17 mouse cellular contexts compared by ENCODE assay signal in genomic region chr1:182574666-182575049, GRCm38 (mm10). TPM values are rescaled to one million over a fixed set of nuclear protein-coding genes. Genes with fewer than 3 reads are reported as not detected.
A peak's percentile ranks its signal among the peaks of the same experiment; 100 is the strongest.
DNase-seq lines count a peak whose midpoint lies in the region; ATAC-seq and TF ChIP-seq lines count a peak whose summit lies in the region.
"Had no signal": no experiment of that assay in that cellular context is flagged by ENCODE, and none has a peak within 500 bp of the region (broad histone marks: within the 10 kb centered on the region; RNA-seq: fewer than 3 reads in every experiment).

No protein-coding gene starts in this region.

- TF ChIP-seq CTCF in forebrain, postnatal 0 days (IDR thresholded peaks at IDR 0.05; ENCODE audit: low read depth) = no peak

- 25% methylated on average over 4 of the region's 4 CpGs for WGBS in forebrain, embryonic 11.5 days
- 16% methylated on average over 4 of the region's 4 CpGs for WGBS in forebrain, postnatal 0 days
- WGBS in intestine, embryonic 15.5 days = 48% methylated on average over 4 of the region's 4 CpGs
- WGBS in midbrain, embryonic 16.5 days = 27% methylated on average over 4 of the region's 4 CpGs

- H3K27ac ChIP-seq in forebrain, embryonic 11.5 days (ENCODE audit: low read depth, low read length) = peak overlapping the region; percentile 63
- no peak overlapping the region for H3K27ac ChIP-seq in forebrain, postnatal 0 days (ENCODE audit: low read depth, low read length)
- H3K27ac ChIP-seq in intestine, embryonic 15.5 days = no peak overlapping the region
- H3K27ac ChIP-seq in midbrain, embryonic 16.5 days (ENCODE audit: low read length) = peak overlapping the region; percentile 58
- H3K27ac ChIP-seq: limb, embryonic 15.5 days; neural tube, embryonic 12.5 days had no signal

- no peak overlapping the region for H3K4me3 ChIP-seq in forebrain, embryonic 11.5 days (ENCODE audit: low read depth, low read length)
- no peak overlapping the region for H3K4me3 ChIP-seq in forebrain, postnatal 0 days (ENCODE audit: low read depth, low read length)
- H3K4me3 ChIP-seq in intestine, embryonic 15.5 days (replicated peaks) = no peak overlapping the region
- H3K4me3 ChIP-seq in midbrain, embryonic 16.5 days (ENCODE audit: low read depth, low read length) = no peak overlapping the region
- H3K4me3 ChIP-seq: limb, embryonic 15.5 days; neural tube, embryonic 12.5 days had no signal

- ATAC-seq in forebrain, embryonic 11.5 days (replicated peaks; ENCODE audit: low FRiP score) = 0 out of 2 replicates have a peak, but pooled peaks have one; percentile 1
- no peak for ATAC-seq in forebrain, postnatal 0 days
- peak; percentile 83 for ATAC-seq in intestine, embryonic 15.5 days
- 0 out of 2 replicates have a peak, but pooled peaks have one; percentile 4 for ATAC-seq in midbrain, embryonic 16.5 days

- no peak overlapping the region for H3K9ac ChIP-seq in forebrain, embryonic 11.5 days (ENCODE audit: low read length)
- no peak overlapping the region for H3K9ac ChIP-seq in forebrain, postnatal 0 days
- H3K9ac ChIP-seq in intestine, embryonic 15.5 days = no peak overlapping the region
- no peak overlapping the region for H3K9ac ChIP-seq in midbrain, embryonic 16.5 days (ENCODE audit: low read depth, low read length)
- H3K9ac ChIP-seq: limb, embryonic 15.5 days; neural tube, embryonic 12.5 days had no signal

- H3K36me3 ChIP-seq in forebrain, embryonic 11.5 days (ENCODE audit: control insufficient read depth, insufficient read depth, low read length) = no peaks in the 10 kb centered on the region
- H3K36me3 ChIP-seq in forebrain, postnatal 0 days (ENCODE audit: insufficient read depth) = no peaks in the 10 kb centered on the region
- no peaks in the 10 kb centered on the region for H3K36me3 ChIP-seq in intestine, embryonic 15.5 days
- H3K36me3 ChIP-seq in midbrain, embryonic 16.5 days (ENCODE audit: control insufficient read depth, insufficient read depth, low read length) = no peaks in the 10 kb centered on the region
- H3K36me3 ChIP-seq: limb, embryonic 15.5 days; neural tube, embryonic 12.5 days had no signal

- peaks cover 34% of the 10 kb centered on the region for H3K27me3 ChIP-seq in forebrain, embryonic 11.5 days (ENCODE audit: control insufficient read depth, insufficient read depth, low read length)
- H3K27me3 ChIP-seq in forebrain, postnatal 0 days (ENCODE audit: insufficient read depth, low read length) = no peaks in the 10 kb centered on the region
- no peaks in the 10 kb centered on the region for H3K27me3 ChIP-seq in intestine, embryonic 15.5 days (replicated peaks)
- no peaks in the 10 kb centered on the region for H3K27me3 ChIP-seq in midbrain, embryonic 16.5 days (ENCODE audit: control insufficient read depth, insufficient read depth, low read depth, low read length)
- H3K27me3 ChIP-seq: limb, embryonic 15.5 days had no signal

- DNase-seq in forebrain, embryonic 11.5 days (ENCODE audit: low spot score) = no peak
- DNase-seq in forebrain, postnatal 0 days = no peak
- peak; percentile 56 for DNase-seq in lung, postnatal 10 days
- no peak for DNase-seq in ovary, adult 18-20 months (ENCODE audit: low spot score)
- no peak for DNase-seq in heart, adult 11 months
- no peak for DNase-seq in adipocyte (ENCODE audit: low spot score)
- DNase-seq: adrenal gland, adult 8-10 months; gastrocnemius, postnatal 10 days; kidney, postnatal 14 days; thymus, postnatal 36 days had no signal

- no peaks in the 10 kb centered on the region for H3K9me3 ChIP-seq in forebrain, embryonic 11.5 days (ENCODE audit: control insufficient read depth, low read length)
- no peaks in the 10 kb centered on the region for H3K9me3 ChIP-seq in forebrain, postnatal 0 days (ENCODE audit: low read length)
- no peaks in the 10 kb centered on the region for H3K9me3 ChIP-seq in intestine, embryonic 15.5 days
- no peaks in the 10 kb centered on the region for H3K9me3 ChIP-seq in midbrain, embryonic 16.5 days (replicated peaks; ENCODE audit: control insufficient read depth, low read length, poor library complexity, severe bottlenecking)
- H3K9me3 ChIP-seq: limb, embryonic 15.5 days; neural tube, embryonic 12.5 days had no signal

- peaks cover 8% of the 10 kb centered on the region; the same call in 1 of the 2 replicates for H3K4me1 ChIP-seq in forebrain, embryonic 11.5 days (replicated peaks; ENCODE audit: control insufficient read depth, insufficient read depth, low read length)
- H3K4me1 ChIP-seq in forebrain, postnatal 0 days (ENCODE audit: insufficient read depth) = no peaks in the 10 kb centered on the region
- H3K4me1 ChIP-seq in intestine, embryonic 15.5 days (replicated peaks) = peaks cover 13% of the 10 kb centered on the region
- H3K4me1 ChIP-seq in midbrain, embryonic 16.5 days (ENCODE audit: control insufficient read depth, insufficient read depth, low read length) = peaks cover 13% of the 10 kb centered on the region

- no peak overlapping the region for H3K4me2 ChIP-seq in forebrain, embryonic 11.5 days (ENCODE audit: low read depth, low read length, severe bottlenecking)
- no peak overlapping the region for H3K4me2 ChIP-seq in forebrain, postnatal 0 days (ENCODE audit: low read depth)
- no peak overlapping the region for H3K4me2 ChIP-seq in intestine, embryonic 15.5 days (replicated peaks)
- no peak overlapping the region; the same call in 1 of the 2 replicates for H3K4me2 ChIP-seq in midbrain, embryonic 16.5 days (ENCODE audit: low read length)
- H3K4me2 ChIP-seq: limb, embryonic 15.5 days; neural tube, embryonic 12.5 days had no signal

RNA-seq across cellular contexts. Expression of gene Capn8, which starts 9.9 kb away (rescaled TPM):
- polyA plus RNA-seq in forebrain, embryonic 11.5 days (2014; fragmentation: Nextera tagmentation; extraction: Ambion mirVana) = 0.08 TPM in 1 of 2 replicates, not detected in the other
- not detected in 2 replicates for total RNA-seq in forebrain, postnatal 0 days (2014; rRNA removed)
- 0.12 TPM in 1 of 2 replicates, not detected in the other for polyA plus RNA-seq in forebrain, postnatal 0 days (2015; fragmentation: Nextera tagmentation; extraction: Ambion mirVana)
- polyA plus RNA-seq in intestine, embryonic 15.5 days (2015; fragmentation: Nextera tagmentation; extraction: Ambion mirVana) = 2.5 and 3.3 TPM in 2 replicates
- polyA plus RNA-seq in midbrain, embryonic 16.5 days (2015; fragmentation: Nextera tagmentation; extraction: Ambion mirVana) = 0.14 and 0.21 TPM in 2 replicates
- total RNA-seq: gastrocnemius, postnatal 10 days; layer of hippocampus, postnatal 25 days; megakaryocyte, adult 5-6 weeks had no signal
- polyA plus RNA-seq: heart, embryonic 16.5 days; limb, embryonic 15.5 days had no signal

RNA-seq across cellular contexts. Expression of gene Capn2, which starts 57.2 kb away (rescaled TPM):
- polyA plus RNA-seq in forebrain, embryonic 11.5 days (2014; fragmentation: Nextera tagmentation; extraction: Ambion mirVana) = 90.8 and 91.6 TPM in 2 replicates
- total RNA-seq in forebrain, postnatal 0 days (2014; rRNA removed) = 73.6 and 76.3 TPM in 2 replicates
- 52.2 and 67.5 TPM in 2 replicates for polyA plus RNA-seq in forebrain, postnatal 0 days (2015; fragmentation: Nextera tagmentation; extraction: Ambion mirVana)
- polyA plus RNA-seq in intestine, embryonic 15.5 days (2015; fragmentation: Nextera tagmentation; extraction: Ambion mirVana) = 85.5 and 95.1 TPM in 2 replicates
- polyA plus RNA-seq in midbrain, embryonic 16.5 days (2015; fragmentation: Nextera tagmentation; extraction: Ambion mirVana) = 84.5 and 89.8 TPM in 2 replicates

Comparison
In these comparisons a context has a peak if more than half of its experiments do, and no peak if none do; other contexts are left out.
1. H3K27ac ChIP-seq: peak in forebrain, embryonic 11.5 days (single experiment) and midbrain, embryonic 16.5 days (single experiment); none in forebrain, postnatal 0 days (single experiment) and intestine, embryonic 15.5 days (single experiment).